Mouse (Mus musculus) megakaryocyte, embryonic 14.5 days (primary cell): ENCODE data around the gene Fam32a.

Experiments used
- FLI1 ChIP-seq: IDR thresholded peaks from 2 replicates; pipeline ENCODE4 v1.6.1; 2012; ENCODE audit warnings: low read length, inconsistent platforms, mixed read lengths
- GATA1 ChIP-seq: IDR thresholded peaks from 3 replicates; pipeline ENCODE4 v1.6.1; 2012; ENCODE audit warnings: mixed read lengths, low read length, inconsistent platforms, borderline replicate concordance

DNA sequence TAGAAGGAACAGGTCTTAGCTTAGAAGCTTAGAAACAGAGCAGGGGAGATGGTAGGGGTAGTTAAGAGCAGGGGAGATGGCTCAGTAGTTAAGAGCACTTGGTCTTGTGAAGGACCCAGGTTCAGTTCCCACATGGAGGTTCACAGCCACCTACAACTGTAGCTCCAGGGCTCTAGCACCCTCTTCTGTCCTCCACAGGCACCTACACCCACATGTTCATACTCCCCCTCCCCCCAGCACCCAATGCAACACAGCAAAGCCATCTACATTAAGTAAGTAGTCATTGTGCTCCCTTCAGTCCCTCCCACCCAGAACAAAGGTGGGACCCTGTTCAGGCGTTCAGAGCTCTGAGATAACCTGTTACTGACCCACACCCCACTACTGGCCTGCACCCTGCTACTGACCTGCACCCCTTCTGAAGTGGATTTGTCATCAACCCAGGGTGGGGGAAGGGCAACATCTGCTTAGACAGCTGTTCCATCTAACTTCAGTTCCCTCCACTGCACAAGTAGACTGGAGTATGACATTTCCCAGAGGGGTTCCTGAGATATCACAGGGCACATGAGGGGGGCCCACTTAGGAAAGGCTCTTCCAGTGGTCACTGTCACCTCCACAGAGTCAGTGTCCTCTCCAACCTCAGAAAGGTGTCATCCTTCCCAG lies 53.7 kb downstream of the Fam32a start:
- TF ChIP-seq GATA1: no peak
- no peak for TF ChIP-seq FLI1
